Mouse (Mus musculus): ENCODE data around the gene Hist1h2be.
"Not testable (repeated sequence)": the region's sequence is repeated elsewhere in the genome, so short reads cannot be mapped to it uniquely, and the experiment has no call there.

Hist1h2be gene

DNA sequence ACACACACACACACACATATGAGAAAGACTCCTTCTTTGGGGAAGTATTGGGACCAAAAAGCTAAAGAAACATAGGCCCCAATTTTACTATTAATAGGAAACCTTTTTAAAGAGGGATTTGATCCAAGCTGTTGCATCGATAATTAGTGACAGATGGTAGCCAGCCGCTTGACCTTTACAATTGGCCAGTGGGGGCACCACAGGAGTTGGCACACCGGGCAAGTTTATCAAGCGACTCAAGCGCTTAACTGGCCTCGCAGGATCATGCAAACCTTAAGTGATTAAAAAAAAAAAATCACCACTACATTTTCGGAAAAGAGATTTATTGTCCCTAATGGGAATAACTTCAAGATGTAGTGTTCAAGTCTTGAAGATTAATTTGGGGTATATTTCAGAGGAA, 28.3 kb downstream of the Hist1h2be start:
- DNase-seq (ENCODE audit: low read depth, low spot score), result no peak

DNA sequence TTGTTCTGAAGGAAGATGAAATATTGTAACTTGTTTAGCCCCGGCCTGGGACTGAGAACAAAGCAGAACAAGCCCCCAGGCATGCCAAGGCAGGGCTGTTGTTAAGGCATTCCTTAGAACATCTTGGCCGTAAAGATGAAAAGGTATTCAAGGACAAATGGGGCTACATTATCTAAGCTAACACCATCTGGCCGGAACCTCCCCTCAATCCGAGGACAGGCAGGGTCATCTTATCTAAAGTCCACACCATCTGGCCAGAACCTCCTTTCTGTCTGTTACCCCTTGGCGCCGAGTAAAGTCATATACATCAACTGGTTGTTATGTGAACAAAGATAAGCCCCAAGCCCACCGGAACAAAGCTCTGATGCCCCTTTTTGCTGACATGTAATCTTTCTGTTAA, 29.0 kb downstream of the Hist1h2be start:
- DNase-seq (ENCODE audit: low read depth, low spot score), result not testable (repeated sequence)

DNA sequence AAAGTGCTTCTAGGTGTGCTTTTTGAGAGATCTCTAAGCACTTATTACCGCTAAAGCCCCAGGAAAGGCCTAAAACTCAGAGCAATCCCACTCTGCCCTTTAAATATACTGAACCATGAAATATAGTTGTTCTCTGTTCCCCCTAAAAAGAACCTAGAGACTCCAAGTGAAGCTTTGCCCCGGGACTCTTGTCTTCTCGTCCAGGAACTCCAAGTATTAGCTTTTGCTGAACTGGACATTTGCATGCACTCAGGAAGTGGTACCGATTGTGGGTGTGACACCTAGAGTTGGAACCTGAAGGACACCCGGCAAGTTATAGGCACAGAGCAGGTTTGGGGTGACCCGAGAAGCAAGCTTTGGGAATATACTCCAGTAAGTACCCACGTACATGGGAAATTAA, 29.7 kb downstream of the Hist1h2be start:
- no peak for DNase-seq (ENCODE audit: low read depth, low spot score)

DNA sequence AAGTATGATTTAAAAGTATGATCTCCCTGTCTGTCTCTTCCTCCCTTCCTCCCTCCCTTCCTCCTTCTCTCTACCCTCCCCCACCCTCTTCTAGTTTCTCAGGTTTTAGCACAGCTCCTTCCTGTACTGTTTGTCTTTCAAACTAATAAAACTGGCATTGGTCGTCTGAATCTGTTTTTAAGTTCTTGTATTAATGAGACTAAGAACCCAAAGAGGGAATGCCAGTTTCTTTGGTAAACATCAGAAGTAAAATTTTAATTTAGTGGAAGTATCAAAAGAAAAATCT, 34.0 kb downstream of the Hist1h2be start:
- no peak for DNase-seq (ENCODE audit: low read depth, low spot score)

DNA sequence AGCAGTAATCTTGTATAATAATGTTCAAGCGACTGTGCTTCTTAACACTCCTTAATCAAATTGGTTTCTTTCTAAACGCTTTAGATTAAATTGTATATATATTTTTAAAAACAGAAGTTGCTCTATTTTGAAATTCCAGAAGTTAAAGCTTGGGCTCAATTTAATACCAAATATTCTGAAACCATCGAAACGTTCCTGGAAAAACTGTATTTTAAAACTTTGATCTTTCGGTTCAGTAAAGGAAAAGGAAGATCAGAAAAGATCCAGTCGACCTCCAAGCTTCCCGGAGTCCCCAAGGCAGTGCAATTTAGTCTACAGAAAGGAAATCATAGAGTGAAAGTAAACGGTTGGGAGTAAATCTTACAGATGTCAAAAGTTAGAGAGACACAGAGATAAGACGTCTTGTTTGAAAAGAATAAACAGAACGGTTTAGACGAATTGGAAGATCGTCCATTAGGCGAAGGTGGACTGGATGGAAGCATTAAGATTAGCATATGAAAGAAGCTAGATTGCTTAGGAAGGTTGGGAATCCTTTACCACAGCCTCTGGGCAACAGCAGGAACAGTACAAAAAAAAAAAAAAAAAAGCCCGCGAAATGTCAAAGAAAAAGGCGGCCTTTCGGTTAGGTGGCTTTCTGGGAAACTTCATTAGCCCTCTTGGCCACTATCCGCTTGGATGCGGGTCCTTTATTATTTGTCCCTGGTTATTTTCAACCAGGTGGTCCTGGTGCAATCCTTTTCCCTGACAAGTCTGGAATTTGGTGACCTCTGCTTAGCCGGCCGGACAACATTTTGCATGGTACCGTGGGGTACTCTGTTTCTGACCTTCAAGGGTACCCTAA, 34.6 kb downstream of the Hist1h2be start:
- DNase-seq (ENCODE audit: low read depth, low spot score), result no peak

DNA sequence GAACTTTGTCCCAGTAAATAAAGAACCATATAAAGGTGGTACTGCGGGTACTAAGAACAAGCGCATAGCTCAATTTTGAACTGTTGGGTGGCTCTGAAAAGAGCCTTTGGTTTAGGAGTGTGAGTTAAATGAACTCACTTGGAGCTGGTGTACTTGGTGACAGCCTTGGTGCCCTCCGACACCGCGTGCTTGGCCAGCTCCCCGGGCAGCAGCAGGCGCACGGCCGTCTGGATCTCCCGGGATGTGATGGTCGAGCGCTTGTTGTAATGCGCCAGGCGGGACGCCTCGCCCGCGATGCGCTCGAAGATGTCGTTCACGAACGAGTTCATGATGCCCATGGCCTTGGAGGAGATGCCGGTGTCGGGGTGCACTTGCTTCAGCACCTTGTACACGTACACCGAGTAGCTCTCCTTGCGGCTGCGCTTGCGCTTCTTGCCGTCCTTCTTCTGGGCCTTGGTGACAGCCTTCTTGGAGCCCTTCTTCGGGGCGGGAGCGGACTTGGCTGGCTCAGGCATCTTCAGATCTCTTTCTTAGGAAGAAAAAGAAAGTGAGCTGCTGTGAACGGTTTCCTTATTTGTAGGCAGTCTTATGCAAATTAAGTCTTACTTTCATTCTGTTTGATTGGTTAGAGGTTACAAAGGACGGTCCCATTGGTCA, 35.4 kb downstream of the Hist1h2be start:
- peak; percentile 83 for DNase-seq (ENCODE audit: low read depth, low spot score)

DNA sequence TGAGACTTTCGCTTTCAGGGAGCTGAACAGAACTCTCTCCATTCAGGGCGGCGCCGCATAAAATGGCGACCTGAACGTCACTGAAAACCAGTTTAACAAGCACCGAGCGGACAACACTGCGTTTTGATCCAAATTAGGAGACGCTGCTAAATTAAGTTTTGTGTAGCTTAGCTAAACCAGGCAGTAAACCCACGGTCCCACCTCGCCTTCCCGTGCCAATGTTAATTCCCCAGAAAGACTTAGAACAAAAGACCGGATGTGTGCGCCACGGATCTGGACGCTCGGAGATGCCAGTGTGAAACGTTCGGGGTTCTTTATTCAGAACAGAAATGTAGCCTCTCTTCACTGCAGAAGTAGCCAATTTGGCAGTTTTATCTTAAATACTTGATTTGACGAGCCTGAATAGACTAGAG, 35.9 kb downstream of the Hist1h2be start:
- DNase-seq (ENCODE audit: low read depth, low spot score), result peak; percentile 40

DNA sequence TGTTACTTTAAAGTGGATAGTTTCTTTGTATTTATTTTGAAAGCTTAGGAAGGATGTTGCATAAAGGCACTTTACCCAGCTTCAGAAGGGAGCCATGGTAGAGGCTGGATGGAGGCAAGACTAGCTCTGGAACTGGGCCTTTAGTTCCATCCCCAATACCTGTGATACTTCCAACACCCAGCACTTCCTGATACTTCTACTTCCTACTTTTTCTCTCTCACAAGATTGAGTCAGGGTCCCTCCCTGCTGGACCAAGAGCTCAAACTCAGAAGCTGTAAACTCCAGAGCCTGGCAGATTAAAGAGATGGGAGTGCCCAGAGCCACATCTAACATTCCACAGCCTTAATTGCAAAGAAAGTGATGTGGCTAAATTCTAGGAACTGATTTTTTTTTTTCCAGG, 36.6 kb downstream of the Hist1h2be start:
- no peak for DNase-seq (ENCODE audit: low read depth, low spot score)

DNA sequence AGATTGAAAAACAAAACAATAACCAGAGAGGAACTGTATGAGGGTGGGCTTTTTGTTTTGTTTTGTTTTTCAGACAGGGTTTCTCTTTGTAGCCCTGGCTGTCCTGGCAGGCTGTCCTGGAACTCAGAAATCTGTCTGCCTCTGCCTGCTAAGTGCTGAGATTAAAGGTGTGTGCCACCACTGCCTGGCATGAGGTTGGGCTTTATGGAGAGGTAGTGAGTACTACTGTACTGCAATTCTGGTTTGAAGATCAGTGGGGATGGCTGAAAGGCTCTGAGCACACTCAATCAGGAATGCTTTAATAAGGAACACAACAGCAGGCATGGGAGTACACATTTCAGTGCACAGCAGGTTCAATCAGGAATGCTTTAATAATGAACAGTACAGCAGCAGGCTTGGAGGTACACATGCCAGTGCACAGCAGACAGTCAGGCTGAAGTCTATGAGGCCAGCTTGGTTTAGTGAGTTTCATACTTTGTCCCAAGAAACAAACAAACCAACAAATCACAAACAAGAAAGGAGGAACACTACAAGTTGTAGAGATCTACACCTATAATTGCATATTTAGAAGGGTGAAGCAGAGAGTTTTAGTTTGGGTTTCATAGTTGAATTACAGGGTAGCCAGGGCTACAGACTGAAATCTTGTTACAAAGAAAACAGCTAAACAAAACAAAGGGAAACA, 37.4 kb downstream of the Hist1h2be start:
- no peak for DNase-seq (ENCODE audit: low read depth, low spot score)

DNA sequence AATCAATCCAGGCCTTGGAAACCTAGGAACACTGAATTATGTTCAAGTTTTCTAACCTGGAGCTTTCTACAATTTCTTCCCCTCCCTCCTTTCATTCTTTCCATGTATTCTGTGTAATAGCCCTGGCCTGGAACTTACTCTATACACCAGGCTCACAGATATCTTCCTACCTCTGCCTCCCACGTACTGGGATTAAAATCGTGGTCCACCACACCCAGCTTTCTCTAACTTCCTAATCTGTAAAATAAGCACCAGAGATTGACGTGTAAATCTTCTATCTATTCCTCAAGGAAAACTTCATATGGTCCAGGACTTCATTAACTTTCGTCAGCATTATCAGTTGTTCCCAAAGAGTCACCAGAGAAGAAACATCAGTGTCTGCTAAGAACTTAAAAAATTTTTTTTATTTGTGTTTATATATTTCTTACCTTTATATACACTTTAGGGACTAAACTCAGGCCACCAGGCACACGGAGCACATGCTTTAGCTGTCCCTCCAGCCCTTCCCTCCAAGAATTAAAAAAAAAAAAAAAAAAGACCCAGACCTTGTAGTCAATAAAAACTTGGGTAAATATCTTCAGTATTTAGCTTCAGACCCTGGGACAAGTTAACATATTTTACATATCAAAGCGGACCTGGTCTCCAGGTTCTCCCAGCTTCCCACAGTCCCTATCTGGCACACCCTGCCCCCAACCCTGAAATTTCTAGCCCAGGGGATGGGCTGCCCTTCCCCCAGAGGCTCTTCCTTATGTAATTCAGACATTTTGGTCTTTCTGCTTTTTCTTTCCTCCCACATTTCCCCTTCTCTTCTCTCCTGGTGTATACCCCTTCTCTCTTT, 38.5 kb downstream of the Hist1h2be start:
- no peak for DNase-seq (ENCODE audit: low read depth, low spot score)

DNA sequence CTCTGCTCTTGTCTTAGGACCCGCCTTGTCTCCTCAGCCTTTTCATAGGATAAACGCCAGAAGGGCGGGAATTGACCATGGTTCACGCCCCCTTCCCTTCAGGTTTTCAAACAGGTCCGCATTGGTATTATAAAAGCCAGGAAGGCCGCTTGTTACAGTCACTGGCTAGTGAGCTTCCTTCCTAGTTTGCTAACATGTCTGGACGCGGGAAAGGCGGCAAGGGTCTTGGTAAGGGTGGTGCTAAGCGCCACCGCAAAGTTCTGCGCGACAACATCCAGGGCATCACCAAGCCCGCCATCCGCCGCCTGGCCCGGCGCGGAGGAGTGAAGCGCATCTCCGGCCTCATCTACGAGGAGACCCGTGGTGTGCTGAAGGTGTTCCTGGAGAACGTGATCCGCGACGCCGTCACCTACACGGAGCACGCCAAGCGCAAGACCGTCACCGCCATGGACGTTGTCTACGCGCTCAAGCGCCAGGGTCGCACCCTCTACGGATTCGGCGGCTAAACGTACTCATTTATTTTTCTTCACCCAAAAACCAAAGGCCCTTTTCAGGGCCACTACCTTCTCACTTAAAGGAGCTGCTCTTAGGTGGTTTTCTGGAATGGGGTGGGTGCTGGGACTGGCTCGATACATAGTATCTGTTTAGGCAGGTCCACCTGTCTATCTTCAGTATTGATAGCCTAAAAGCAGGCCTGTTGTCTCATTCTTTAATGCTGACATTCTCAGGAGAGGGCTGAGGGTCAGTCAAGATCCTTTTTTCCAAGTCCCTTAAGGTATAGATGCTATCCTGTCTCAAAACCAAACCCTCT, 39.3 kb downstream of the Hist1h2be start, which contains the start of gene Hist1h4d:
Gene Hist1h4d (plus strand): TSS at position 191 of the 811 bp plus-strand sequence.
- peak; percentile 97 for DNase-seq (ENCODE audit: low read depth, low spot score)

DNA sequence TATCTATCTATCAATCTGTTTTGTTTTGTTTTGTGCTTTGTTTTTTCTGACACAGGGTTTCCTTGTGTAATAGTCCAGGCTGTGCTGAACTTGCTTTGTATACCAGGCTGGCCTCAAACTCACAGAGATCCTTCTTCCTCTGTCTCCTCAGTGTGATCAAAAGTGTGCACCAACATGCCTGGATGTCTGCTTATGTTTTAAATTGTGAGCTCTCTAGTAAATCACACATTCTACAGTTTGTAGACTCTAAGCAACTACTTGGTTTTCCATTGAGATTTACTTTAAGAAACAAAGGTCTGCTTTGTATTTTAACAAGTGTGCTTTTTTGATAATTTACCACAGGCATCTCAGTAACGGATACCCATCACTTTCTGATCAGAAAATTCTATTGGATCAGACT, 43.1 kb downstream of the Hist1h2be start:
- DNase-seq (ENCODE audit: low read depth, low spot score), result no peak

DNA sequence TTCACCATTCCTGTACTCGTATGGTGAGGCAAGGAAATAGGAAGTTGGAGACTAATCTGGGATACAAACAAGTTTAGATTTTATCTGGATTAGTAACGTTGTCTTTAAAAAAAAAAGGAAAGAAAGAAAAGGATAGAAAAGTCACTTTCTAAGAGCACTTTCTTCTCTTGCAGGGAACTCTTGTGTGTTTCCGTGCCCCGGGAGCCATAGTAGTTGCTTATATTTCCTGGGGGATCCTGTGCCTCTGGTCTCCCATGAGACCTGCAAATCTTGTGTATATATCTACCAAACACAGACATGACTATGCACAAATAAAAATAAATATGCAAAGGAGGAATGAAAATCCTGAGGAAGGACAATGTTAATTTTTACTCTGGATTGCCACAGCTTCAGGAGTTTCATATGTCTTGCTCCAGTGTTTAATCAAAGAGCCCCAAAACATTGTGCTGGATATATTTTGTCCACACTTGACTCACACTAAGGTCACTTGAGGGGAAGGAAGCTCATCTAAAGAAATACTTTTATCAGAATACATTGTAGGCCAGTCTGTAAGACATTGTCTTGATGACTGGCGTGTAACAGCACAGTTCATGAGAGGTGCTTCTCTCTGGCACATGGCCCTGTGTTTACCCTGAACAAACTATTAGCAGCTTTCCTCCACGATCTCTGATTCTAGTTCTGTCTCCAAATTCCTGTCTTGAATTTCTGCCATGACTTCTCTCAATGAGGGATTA, 43.9 kb downstream of the Hist1h2be start:
- DNase-seq (ENCODE audit: low read depth, low spot score), result no peak

DNA sequence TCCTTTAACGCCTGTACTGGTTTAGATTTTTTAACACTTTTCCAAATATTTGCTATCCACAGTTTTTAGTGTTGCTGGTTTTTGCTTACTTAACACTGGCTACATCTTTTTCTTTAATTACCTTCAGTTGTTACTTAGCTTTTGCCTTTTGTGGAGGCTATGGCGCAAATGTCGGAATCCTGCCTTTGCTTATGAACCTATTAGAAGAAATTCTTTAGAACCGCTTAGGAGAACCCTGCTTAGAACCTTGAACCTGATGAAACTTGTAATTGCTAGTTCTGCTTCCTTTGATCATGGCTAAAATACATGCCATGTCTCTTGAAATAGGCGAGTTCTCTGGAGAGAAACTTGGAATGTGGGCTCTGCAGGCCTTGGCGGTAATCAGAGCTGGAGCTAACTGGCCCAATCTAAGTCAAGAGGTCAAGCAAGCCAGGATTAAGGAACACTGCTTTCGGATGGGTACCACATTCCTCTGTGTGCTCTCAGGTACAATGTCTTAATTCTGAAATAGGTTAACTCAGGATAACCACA, 44.5 kb downstream of the Hist1h2be start:
- DNase-seq (ENCODE audit: low read depth, low spot score), result no peak

DNA sequence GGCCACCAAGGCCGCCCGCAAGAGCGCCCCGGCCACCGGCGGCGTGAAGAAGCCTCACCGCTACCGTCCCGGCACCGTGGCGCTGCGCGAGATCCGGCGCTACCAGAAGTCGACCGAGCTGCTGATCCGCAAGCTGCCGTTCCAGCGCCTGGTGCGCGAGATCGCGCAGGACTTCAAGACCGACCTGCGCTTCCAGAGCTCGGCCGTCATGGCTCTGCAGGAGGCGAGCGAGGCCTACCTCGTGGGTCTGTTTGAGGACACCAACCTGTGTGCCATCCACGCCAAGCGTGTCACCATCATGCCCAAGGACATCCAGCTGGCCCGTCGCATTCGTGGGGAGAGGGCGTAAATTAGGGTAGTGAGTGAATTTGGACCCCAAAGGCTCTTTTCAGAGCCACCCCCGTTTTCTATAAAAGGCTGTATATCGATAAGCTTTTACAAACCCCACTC, 45.0 kb downstream of the Hist1h2be start:
- DNase-seq (ENCODE audit: low read depth, low spot score), result not testable (repeated sequence)

DNA sequence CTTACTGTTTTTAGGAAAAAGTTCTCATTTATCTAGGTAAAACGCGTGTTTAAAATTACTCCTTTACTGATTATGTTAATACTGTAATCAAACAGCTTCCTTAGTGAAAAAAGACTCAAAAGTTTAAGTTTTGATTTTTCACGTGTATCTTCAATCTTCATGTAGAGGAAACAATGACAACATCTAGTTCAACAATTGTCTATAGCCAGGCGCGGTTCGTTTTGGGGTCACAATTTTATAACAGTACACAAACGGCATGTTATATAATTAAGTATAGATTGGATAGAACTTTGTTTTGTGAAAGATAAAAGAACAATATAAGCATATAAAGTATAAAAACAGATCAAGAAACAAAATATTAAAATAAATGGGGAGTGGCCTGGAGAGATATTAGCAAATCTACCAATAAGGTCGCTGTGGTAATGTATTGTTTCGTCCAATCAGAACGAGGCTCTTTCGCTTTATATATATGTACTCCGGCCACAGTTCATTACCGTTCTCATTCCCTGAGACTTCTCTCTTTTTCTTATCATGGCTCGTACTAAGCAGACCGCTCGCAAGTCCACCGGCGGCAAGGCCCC, 45.6 kb downstream of the Hist1h2be start, which contains the start of gene Hist1h3d:
Gene Hist1h3d (plus strand): TSS at position 493 of the 581 bp plus-strand sequence.
- no peak for DNase-seq (ENCODE audit: low read depth, low spot score)

DNA sequence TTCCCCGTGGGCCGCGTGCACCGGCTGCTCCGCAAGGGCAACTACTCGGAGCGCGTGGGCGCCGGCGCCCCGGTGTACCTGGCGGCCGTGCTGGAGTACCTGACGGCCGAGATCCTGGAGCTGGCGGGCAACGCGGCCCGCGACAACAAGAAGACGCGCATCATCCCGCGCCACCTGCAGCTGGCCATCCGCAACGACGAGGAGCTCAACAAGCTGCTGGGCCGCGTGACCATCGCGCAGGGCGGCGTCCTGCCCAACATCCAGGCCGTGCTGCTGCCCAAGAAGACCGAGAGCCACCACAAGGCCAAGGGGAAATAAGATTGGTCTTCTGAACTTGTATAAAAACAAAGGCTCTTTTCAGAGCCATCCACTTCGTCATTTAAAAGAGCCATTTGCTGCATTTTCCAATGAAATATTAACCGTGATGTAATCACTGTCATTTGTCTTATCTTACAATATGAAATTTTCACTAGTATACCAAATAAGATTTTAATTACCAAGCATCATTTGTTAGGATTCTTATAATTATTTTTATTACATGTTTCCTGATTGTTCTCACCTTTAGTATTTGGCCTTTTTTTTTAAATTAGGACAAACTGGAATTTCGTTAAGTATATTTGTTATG, 46.3 kb downstream of the Hist1h2be start:
- not testable (repeated sequence) for DNase-seq (ENCODE audit: low read depth, low spot score)

DNA sequence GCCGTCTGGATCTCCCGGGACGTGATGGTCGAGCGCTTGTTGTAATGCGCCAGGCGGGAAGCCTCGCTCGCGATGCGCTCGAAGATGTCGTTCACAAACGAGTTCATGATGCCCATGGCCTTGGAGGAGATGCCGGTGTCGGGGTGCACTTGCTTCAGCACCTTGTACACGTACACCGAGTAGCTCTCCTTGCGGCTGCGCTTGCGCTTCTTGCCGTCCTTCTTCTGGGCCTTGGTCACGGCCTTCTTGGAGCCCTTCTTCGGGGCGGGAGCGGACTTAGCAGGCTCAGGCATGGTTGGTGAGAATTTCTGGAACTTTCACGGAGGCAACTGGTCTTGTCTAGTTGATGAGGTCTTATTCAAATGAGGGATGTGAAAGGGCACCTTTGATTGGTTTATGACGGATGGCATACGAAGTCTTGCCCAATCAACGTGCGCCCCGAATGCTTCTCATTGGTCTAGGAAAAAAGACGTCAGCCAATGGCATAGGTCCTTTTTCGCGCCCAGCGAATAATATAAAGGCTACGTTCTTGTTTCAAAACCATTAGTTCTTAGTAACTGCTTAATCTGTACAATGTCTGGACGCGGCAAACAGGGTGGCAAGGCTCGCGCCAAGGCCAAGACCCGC, 46.9 kb downstream of the Hist1h2be start, which contains the start of the genes Hist1h2bf and Hist1h2ad:
Gene Hist1h2bf (minus strand): TSS at position 299 of the 627 bp plus-strand sequence.
Gene Hist1h2ad (plus strand): TSS at position 484 of the 627 bp plus-strand sequence.
- peak; percentile 75 for DNase-seq (ENCODE audit: low read depth, low spot score)

Measured in retina, adult 2 months (tissue).